Mouse (Mus musculus): Measurements from ENCODE around the gene Bex2. TPM values are rescaled to one million over a fixed set of nuclear protein-coding genes. Genes with fewer than 3 reads are reported as not detected.
"Not testable (repeated sequence)": the region's sequence is repeated elsewhere in the genome, so short reads cannot be mapped to it uniquely, and the experiment has no call there.

Bex2 gene
- polyA plus RNA-seq, 1 experiment from 2014 or later, result 87.4 TPM

GRCm38 (mm10) chrX:136047528-136047927 is 20.5 kb downstream of the Bex2 start:
- WGBS, result 17% methylated on average over 5 of the region's 5 CpGs
- ATAC-seq (replicated peaks; ENCODE audit: low FRiP score), result no peak

GRCm38 (mm10) chrX:136043726-136044125 is 24.3 kb downstream of the Bex2 start:
- Histone ChIP-seq H3K4me2 (no peak overlapping the region), H3K27ac (no peak overlapping the region), H3K9me3 (replicated peaks) (no peaks in the 10 kb centered on the region), H3K9ac (no peak overlapping the region), H3K4me3 (replicated peaks) (no peak overlapping the region), H3K36me3 (no peaks in the 10 kb centered on the region), H3K4me1 (no peaks in the 10 kb centered on the region), H3K27me3 (peaks cover 30% of the 10 kb centered on the region; the same call in 1 of the 2 replicates)
- ATAC-seq (replicated peaks; ENCODE audit: low FRiP score), result no peak
- 93% methylated on average over 1 of the region's 1 CpGs for WGBS

More at GRCm38 (mm10) chrX:136047528-136047927, 20.5 kb downstream of the Bex2 start:
- no peak overlapping the region for H3K9ac ChIP-seq
- H3K27ac ChIP-seq, result no peak overlapping the region
- H3K4me1 ChIP-seq, result no peaks in the 10 kb centered on the region
- H3K36me3 ChIP-seq, result no peaks in the 10 kb centered on the region
- H3K4me2 ChIP-seq, result no peak overlapping the region
- peaks cover 28% of the 10 kb centered on the region for H3K27me3 ChIP-seq
- H3K9me3 ChIP-seq (replicated peaks), result no peaks in the 10 kb centered on the region
- no peak overlapping the region for H3K4me3 ChIP-seq (replicated peaks)

- ATAC-seq (replicated peaks; ENCODE audit: low FRiP score), result peak; percentile 95
- H3K36me3 ChIP-seq; H3K4me1 ChIP-seq; H3K9ac ChIP-seq; H3K27ac ChIP-seq; H3K9me3 ChIP-seq (replicated peaks): not testable (repeated sequence)
- peaks cover 16% of the 10 kb centered on the region for H3K27me3 ChIP-seq
- peak within 1 kb of the TSS; percentile 46 for H3K4me2 ChIP-seq
- WGBS, result 35% methylated on average over 1 of the region's 49 CpGs
- H3K4me3 ChIP-seq (replicated peaks), result peak within 1 kb of the TSS; percentile 27
Observed at GRCm38 (mm10) chrX:136032799-136033763, 35.0 kb downstream of the Bex2 start, which contains the start of gene Arxes1. Gene Arxes1 (plus strand): TSS chrX:136033367.

- H3K9me3 ChIP-seq (replicated peaks), result no peaks in the 10 kb centered on the region
- H3K27ac ChIP-seq, result no peak overlapping the region
- no peaks in the 10 kb centered on the region for H3K36me3 ChIP-seq
- no peak for ATAC-seq (replicated peaks; ENCODE audit: low FRiP score)
- no peak overlapping the region for H3K4me3 ChIP-seq (replicated peaks)
- peaks cover 23% of the 10 kb centered on the region for H3K27me3 ChIP-seq
- WGBS, result 73% methylated on average over 1 of the region's 1 CpGs
- no peak overlapping the region for H3K9ac ChIP-seq
- H3K4me1 ChIP-seq, result no peaks in the 10 kb centered on the region
- no peak overlapping the region for H3K4me2 ChIP-seq
Observed at GRCm38 (mm10) chrX:136030331-136030730, 37.7 kb downstream of the Bex2 start.

Other genes with a start within 250 kb of the Bex2 start
- 24.9 and 27.6 TPM in 2 replicates for gene Gprasp2, start 229.2 kb downstream of the Bex2 start, polyA plus RNA-seq (2015; fragmentation: Nextera tagmentation; extraction: Ambion mirVana)
- gene Arxes2, start 74.4 kb downstream of the Bex2 start, polyA plus RNA-seq (2015; fragmentation: Nextera tagmentation; extraction: Ambion mirVana), result 79.1 and 82.6 TPM in 2 replicates
- gene Arxes1, start 34.9 kb downstream of the Bex2 start, polyA plus RNA-seq (2015; fragmentation: Nextera tagmentation; extraction: Ambion mirVana), result 35.3 and 37.4 TPM in 2 replicates
- gene Nxf3, start 17.0 kb upstream of the Bex2 start, polyA plus RNA-seq (2015; fragmentation: Nextera tagmentation; extraction: Ambion mirVana), result not detected in 2 replicates
- gene Bex4, start 70.8 kb upstream of the Bex2 start, polyA plus RNA-seq (2015; fragmentation: Nextera tagmentation; extraction: Ambion mirVana), result 62.7 and 66.2 TPM in 2 replicates
- 172 and 177 TPM in 2 replicates for gene Tceal8, start 104.1 kb upstream of the Bex2 start, polyA plus RNA-seq (2015; fragmentation: Nextera tagmentation; extraction: Ambion mirVana)
- gene Tceal5, start 135.6 kb upstream of the Bex2 start, polyA plus RNA-seq (2015; fragmentation: Nextera tagmentation; extraction: Ambion mirVana), result 3.4 and 3.7 TPM in 2 replicates
- 10.7 and 23.2 TPM in 2 replicates for gene Tceal7, start 146.5 kb upstream of the Bex2 start, polyA plus RNA-seq (2015; fragmentation: Nextera tagmentation; extraction: Ambion mirVana)
- 75.9 and 81.6 TPM in 2 replicates for gene Bex1, start 147.3 kb upstream of the Bex2 start, polyA plus RNA-seq (2015; fragmentation: Nextera tagmentation; extraction: Ambion mirVana)
- gene Tceal9, start 176.8 kb upstream of the Bex2 start, polyA plus RNA-seq (2015; fragmentation: Nextera tagmentation; extraction: Ambion mirVana), result 477 and 518 TPM in 2 replicates
- gene Bex3, start 202.0 kb upstream of the Bex2 start, polyA plus RNA-seq (2015; fragmentation: Nextera tagmentation; extraction: Ambion mirVana), result 442 and 450 TPM in 2 replicates

All from kidney, embryonic 15.5 days (tissue).